Mouse (Mus musculus): ENCODE measurements around the gene Ptpn3.
"Not testable (repeated sequence)": the region's sequence is repeated elsewhere in the genome, so short reads cannot be mapped to it uniquely, and the experiment has no call there.

Ptpn3 gene

GRCm38 (mm10) chr4:57299308-57299700 lies 2.3 kb downstream of the Ptpn3 start:
- DNase-seq (ENCODE audit: low spot score), result no peak

- no peak for DNase-seq (ENCODE audit: low spot score)
Measured at GRCm38 (mm10) chr4:57298181-57298580, 3.5 kb downstream of the Ptpn3 start.

- DNase-seq (ENCODE audit: low spot score), result no peak
Measured at GRCm38 (mm10) chr4:57294971-57295656, 6.5 kb downstream of the Ptpn3 start.

- no peak for DNase-seq (ENCODE audit: low spot score)
Measured at GRCm38 (mm10) chr4:57292670-57293069, 9.0 kb downstream of the Ptpn3 start.

- no peak for DNase-seq (ENCODE audit: low spot score)
Measured at GRCm38 (mm10) chr4:57290049-57290448, 11.6 kb downstream of the Ptpn3 start.

GRCm38 (mm10) chr4:57287808-57288207 lies 13.8 kb downstream of the Ptpn3 start:
- DNase-seq (ENCODE audit: low spot score), result no peak

- DNase-seq (ENCODE audit: low spot score), result no peak
Measured at GRCm38 (mm10) chr4:57285251-57285650, 16.4 kb downstream of the Ptpn3 start.

GRCm38 (mm10) chr4:57283189-57283588 lies 18.4 kb downstream of the Ptpn3 start:
- no peak for DNase-seq (ENCODE audit: low spot score)

GRCm38 (mm10) chr4:57282630-57283029 lies 19.0 kb downstream of the Ptpn3 start:
- no peak for DNase-seq (ENCODE audit: low spot score)

- DNase-seq (ENCODE audit: low spot score), result no peak
Measured at GRCm38 (mm10) chr4:57282179-57282578, 19.5 kb downstream of the Ptpn3 start.

- DNase-seq (ENCODE audit: low spot score), result no peak
Measured at GRCm38 (mm10) chr4:57280888-57281287, 20.7 kb downstream of the Ptpn3 start.

GRCm38 (mm10) chr4:57279229-57279628 lies 22.4 kb downstream of the Ptpn3 start:
- no peak for DNase-seq (ENCODE audit: low spot score)

GRCm38 (mm10) chr4:57278812-57279211 lies 22.8 kb downstream of the Ptpn3 start:
- no peak for DNase-seq (ENCODE audit: low spot score)

GRCm38 (mm10) chr4:57277671-57278070 lies 24.0 kb downstream of the Ptpn3 start:
- no peak for DNase-seq (ENCODE audit: low spot score)

GRCm38 (mm10) chr4:57275116-57275743 lies 26.4 kb downstream of the Ptpn3 start:
- DNase-seq (ENCODE audit: low spot score), result peak; percentile 88

- no peak for DNase-seq (ENCODE audit: low spot score)
Measured at GRCm38 (mm10) chr4:57273532-57274502, 27.8 kb downstream of the Ptpn3 start.

- DNase-seq (ENCODE audit: low spot score), result no peak
Measured at GRCm38 (mm10) chr4:57270991-57271390, 30.6 kb downstream of the Ptpn3 start.

GRCm38 (mm10) chr4:57270489-57270888 lies 31.1 kb downstream of the Ptpn3 start:
- not testable (repeated sequence) for DNase-seq (ENCODE audit: low spot score)

GRCm38 (mm10) chr4:57269344-57269743 lies 32.3 kb downstream of the Ptpn3 start:
- DNase-seq (ENCODE audit: low spot score), result no peak

GRCm38 (mm10) chr4:57268330-57268729 lies 33.3 kb downstream of the Ptpn3 start:
- DNase-seq (ENCODE audit: low spot score), result no peak

GRCm38 (mm10) chr4:57266389-57266788 lies 35.2 kb downstream of the Ptpn3 start:
- no peak for DNase-seq (ENCODE audit: low spot score)

- no peak for DNase-seq (ENCODE audit: low spot score)
Measured at GRCm38 (mm10) chr4:57263695-57264094, 37.9 kb downstream of the Ptpn3 start.
